Mouse (Mus musculus) lung, postnatal 25 days (tissue): ENCODE data around the gene Bcl2l1.

Experiments
- DNase-seq: peaks from one replicate; pipeline ENCODE4 v3.0.0; 2022; ENCODE audit warnings: low spot score

Gene Bcl2l1

GRCm38 (mm10) chr2:152803081-152803480 lies 28.4 kb downstream of the Bcl2l1 start:
- DNase-seq: no peak

DNA sequence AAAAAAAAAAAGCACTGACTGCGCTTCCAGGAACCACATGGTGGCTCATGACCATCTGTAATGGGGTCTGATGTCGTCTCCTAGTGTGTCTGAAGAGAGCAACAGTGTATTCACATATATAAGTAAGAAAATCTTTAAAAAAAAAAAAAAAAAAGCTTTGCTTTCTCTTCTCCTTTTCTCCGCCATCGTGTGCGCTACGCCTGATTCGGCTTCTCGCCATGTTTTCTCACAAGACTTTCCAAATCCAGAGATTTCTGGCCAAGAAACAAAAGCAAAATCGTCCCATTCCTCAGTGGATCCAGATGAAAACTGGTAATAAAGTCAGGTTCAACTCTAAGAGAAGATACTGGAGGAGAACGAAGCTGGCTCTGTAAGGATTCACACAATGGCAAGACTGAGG lies 29.2 kb downstream of the Bcl2l1 start:
- no peak for DNase-seq

DNA sequence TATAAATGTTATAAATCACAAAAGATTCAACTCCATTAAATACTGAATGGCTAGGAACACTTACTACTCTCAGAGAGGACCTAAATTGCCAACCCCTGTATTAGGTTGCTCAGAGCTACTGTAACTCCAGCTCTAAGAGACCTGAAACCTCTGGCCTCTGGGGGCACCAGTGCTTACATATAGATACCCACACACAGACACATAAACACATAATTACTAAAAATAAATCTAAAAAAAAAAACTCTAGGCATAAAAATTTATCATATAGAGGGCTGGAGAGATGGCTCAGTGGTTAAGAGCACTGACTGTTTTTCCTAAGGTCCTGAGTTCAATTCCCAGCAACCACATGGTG lies 30.8 kb downstream of the Bcl2l1 start:
- no peak for DNase-seq

DNA sequence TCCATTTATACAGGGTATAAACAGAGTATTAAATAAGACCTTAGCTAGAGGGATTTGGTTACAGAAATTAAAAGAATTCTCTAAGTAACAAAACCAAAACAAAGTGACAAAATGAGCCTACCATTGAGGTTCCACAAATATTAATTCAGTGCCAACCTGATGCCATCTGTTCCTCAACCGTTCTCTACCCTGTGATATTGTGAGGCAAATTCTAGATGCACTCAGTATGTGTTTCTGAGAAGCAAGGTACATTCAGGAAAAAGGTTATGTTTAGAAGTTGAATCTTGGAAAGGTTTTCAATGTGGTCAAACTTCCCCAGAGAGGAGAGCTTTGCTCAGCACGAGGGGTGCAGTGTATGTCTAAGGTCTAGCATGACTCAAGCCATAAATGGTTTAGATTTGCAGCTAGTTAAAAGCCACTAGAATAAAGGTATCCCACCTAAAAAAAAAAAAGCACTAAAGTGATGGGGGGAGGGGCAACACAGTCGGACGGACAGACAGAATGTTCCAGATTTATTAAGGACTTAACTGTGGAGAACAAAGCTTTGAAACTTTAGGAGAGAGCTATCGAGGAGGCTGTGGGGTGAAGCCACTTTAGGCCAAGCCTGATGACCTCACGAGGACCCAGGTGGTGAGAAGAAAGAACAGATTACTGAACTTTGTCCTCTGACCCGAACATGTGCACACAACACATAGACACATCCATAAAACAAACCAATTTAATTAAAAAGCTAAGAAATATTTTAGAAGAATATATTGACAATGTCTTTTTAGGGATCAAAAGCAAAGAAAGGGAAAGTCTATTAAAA lies 31.4 kb downstream of the Bcl2l1 start:
- DNase-seq: no peak

DNA sequence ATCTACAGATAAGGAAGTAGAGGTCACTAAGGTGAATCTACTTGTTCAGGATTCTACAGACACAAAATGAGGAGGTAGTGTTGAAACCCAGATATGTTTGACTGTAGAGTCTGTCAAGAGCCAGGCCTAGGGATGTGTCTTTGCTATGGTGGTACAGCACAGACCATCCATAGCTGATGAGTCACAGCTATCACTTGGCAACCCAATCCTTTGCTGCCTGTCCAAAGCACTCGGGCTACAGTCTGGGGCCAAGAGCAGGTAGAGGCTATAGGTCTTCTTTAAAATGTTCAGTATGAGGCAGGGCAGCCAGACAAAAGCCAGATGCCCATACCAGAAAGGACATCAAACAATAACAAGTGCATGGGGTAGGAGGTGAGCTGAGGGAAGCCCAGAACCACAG lies 33.9 kb downstream of the Bcl2l1 start:
- DNase-seq: no peak

DNA sequence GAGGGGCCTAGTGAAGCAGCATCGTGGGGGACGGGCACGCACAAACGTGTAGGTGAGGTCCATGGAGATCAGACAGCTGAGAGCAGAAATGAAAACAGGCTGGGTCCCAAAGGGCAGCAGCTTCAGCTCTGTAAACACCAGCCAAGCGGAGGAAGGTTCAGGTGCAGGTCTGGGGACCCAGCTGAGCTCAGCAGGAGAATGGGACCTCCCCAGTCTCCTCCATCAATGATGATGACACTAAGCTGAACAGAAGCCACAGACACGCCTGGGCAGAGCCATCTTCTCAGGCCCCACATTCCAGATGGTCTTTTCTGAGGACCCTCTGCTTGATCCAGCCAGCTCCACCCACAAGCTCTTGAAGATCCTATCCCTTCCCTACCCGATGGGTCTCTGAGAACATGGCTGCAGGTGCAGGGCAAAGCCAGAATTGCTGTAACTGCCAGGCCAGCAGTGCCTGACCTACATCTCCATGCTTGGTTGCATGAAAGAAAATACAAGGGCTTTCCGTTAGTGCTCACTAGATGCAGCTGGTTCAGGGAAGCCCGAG lies 37.2 kb downstream of the Bcl2l1 start:
- DNase-seq: no peak

DNA sequence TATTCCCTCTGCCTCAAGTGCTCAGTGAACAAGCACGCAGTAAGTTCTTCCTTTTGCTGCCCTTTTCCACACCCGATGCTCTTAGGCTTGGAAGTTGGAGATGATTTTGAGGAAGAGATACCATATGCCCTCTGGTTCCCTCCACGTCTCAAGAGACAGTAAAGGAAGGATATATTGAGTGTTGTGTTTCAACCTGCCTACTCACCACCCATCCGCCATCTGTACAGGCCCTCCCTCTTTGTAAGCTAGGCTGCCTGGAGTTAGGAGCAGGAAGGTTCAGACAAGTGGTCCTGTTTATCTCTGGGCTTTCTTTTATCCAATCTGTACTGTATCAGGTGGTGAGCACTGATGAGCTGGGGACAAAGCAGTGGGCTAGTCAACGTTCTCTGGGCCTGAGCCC lies 38.1 kb downstream of the Bcl2l1 start:
- DNase-seq: no peak

GRCm38 (mm10) chr2:152792461-152792860 lies 39.1 kb downstream of the Bcl2l1 start:
- DNase-seq: peak; percentile 85

DNA sequence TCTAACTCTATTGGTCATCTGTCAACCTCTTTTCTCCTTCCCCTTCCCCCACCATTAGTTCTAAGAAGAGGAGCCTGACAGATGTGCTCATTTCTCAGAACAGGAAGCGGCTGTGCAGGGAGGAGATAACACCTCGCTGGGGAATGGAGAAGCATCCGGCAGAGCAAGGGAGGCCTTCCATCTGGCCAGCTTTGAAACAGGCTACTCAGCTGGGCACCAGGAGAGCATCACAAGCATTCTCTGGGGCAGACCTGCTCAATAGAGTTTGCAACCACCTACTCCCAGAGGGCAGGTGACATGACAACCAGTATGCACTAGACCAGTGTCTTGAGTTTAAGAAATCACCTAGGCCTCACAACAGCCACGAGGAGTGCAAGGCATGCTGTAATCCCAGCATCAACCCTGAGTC lies 41.9 kb downstream of the Bcl2l1 start:
- peak; percentile 77 for DNase-seq

- peak; percentile 89 for DNase-seq
Observed at GRCm38 (mm10) chr2:152788892-152789421, 42.6 kb downstream of the Bcl2l1 start.

GRCm38 (mm10) chr2:152787543-152787942 lies 44.0 kb downstream of the Bcl2l1 start:
- DNase-seq: no peak

DNA sequence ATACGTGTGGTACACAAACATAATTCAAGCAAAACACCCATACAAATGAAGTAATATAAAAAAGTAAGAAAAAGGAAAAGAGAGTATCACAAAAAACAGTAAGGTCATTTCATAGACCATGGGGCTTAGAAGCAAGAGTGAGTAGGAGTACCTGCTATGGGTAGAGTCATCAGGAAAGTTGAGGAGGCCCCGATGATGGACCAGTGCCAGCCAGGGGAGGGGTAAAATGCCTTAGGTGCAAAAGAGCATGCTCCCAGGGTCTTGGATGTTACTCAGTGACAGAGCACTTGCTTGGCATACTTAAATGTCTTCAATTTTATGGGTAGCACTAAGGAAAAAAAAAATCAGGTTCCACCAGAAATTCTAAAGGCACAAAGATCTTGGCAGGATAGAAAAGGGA lies 44.4 kb downstream of the Bcl2l1 start:
- DNase-seq: no peak

GRCm38 (mm10) chr2:152785446-152786350 lies 45.8 kb downstream of the Bcl2l1 start:
- DNase-seq: peak; percentile 96

DNA sequence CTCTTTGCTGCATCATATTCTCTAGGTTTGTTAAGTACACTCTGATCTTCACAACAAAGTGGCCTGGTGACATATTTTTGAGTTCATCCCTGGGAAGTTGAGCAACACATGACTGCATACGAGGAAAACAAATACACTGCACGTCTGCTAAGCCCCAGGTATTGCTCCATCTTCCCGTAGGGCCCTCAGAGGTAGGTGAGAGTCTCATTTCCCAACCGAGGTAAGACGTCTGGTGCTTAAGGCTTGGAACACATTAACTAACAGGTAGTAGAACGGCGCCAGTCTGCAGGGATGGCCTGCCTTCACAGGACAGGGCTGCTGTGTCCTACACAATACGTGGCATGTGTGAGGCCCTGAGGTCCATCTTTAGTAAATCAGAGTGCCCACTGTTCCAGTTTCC lies 46.9 kb downstream of the Bcl2l1 start:
- peak; percentile 82 for DNase-seq

DNA sequence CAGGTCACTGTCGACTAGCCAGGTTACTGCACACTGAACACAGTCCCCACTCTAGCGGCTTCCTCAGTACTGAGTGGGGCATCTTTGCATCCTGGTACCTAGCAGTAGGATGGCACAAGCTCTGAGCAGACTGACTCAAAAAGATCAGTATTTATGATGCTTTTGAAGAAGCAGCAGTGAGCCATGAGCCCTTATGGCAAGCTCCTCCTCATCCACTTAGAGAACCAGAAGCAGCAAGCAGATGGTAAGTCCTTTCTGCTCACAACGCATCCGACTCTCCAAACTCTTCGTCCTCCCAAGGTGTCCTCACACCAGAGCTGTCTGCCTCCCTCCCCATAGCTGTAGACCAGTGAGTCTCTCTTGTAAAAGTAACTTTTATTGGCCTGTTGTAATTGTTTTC lies 48.3 kb downstream of the Bcl2l1 start:
- DNase-seq: no peak

GRCm38 (mm10) chr2:152782656-152783055 lies 48.9 kb downstream of the Bcl2l1 start:
- no peak for DNase-seq

DNA sequence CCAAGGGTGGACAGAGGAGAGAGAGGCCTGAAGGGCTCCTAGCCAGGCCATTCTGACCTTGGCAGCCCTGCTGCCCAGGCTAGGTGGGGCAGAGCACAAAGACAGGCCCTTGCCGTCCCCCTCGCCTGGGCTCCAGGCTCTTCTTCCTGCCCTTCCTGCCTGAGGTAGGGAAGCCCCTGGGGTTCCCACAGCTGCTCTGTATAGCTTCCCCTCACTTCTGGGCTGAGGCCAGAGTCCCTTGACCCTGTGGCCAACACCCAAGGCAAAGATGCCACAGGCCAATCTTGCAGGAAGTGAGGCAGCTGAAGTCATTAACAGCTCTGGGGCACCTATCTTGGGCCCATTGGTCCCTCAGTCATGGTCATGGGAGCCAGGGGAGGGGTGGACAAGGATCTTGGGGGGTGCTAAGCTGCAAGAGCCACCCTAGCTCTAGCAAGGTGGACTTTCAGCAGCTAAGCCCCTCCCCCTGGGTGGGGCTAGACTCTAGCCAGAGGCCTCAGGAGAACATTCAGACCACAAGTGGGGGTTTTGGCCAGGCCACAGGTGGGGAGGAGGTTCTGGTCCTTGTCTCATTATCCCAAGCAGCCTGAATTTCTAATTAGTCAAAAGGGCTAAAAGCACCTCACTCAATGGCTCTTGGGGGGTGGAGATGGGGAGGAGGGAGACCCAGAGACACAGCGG lies 50.4 kb downstream of the Bcl2l1 start:
- no peak for DNase-seq

DNA sequence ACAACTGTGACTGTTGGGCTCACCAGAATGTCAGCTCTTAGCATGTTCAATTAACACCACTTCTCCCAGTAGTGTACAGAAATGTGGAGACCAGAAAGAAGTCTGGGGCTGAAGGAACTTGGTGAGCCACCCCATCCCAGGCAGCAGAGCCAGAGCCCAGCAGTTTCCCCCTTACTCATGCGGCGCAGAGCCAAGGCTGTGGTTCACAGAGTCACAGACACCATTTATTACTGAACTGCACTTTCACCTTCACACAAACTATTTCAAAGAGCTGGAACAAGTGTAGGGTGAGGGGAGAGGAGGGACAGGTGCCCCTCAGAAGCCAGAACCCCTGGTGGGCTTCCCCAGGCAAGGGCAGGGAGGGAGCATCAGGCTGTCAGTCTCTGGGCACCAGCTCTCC lies 51.1 kb downstream of the Bcl2l1 start:
- no peak for DNase-seq

DNA sequence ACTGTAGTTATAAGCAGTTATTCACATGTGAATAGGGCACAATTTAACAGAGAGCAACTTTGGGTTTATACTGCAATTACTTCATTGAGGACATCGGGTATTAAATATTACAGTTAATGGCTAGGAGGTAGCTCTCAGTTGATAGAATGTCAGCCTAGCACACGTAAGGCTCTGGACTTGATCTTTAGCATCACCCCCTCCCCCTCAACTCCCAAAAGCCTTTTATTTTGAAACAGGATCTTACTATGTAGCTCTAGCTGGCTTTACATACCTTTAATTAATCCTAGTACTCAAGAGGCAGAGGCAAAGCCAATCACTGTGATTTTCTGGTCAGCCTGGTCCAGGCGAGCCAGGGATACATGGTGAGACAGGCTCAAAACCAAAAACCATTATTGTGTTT lies 54.4 kb downstream of the Bcl2l1 start:
- no peak for DNase-seq

DNA sequence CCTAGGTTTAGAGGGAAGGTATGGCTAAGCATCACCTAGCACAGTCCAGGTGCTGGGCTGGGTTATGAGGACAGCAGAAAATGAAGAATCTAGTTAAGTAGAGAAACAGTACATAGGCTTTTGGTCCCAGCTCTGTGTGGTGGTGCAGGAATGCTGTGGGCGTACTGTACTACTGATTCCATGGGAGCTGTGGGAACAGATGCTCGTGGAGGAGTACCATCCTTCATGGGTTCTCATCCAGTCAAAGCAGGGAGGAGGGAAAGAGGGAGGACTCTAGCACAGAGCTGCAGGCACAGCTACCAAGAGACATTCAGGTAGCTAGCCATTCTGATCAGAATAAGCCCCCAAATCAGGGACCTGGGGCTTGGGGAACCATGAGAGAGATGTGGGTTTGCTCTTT lies 55.1 kb downstream of the Bcl2l1 start:
- no peak for DNase-seq

DNA sequence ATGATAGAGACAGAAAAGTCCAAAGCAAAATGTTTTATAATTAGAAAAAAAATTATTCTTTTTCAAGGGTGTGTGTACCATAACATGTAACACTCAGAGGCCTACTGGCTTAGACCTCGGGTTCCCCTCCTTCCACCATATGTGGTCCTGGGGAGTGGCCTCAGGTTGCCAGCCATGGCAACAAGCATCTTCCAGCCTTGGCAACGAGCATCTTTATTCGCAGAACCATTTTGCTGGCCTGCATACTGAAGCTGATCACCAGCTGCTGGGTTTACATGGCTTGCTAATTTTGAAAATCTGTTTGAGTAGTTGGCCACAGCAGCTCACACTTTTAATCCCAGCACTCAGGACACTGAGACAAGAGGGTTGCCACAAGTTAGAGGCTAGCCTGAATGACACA lies 55.5 kb downstream of the Bcl2l1 start:
- no peak for DNase-seq

DNA sequence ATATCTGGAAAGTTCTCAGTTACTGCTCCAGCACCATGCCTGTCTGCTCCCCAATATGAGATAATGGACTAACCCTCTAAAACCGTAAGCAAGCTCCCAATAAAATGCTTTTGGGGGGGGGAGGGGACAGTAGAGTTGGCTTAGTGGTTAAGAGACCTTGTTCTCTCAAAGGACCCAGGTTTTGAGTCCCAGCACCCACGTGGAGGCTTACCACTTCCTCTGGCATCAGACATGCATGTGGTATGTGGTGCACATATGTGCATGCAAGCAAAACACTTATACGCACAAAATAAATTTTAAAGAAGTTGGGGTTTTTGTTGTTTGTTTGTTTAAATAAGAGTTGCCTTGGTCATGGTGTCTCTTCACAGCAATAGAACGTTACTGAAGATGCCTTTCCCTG lies 56.2 kb downstream of the Bcl2l1 start:
- no peak for DNase-seq
